ENCODE assay signal across 16 mouse cellular contexts in genomic region chr15:88855896-88856417, GRCm38 (mm10). TPM values are rescaled to one million over a fixed set of nuclear protein-coding genes. Genes with fewer than 3 reads are reported as not detected.
DNase-seq lines count a peak whose midpoint lies in the region; ATAC-seq and TF ChIP-seq lines count a peak whose summit lies in the region.
"Had no signal": no experiment of that assay in that cellular context is flagged by ENCODE, and none has a peak within 500 bp of the region (broad histone marks: within the 10 kb centered on the region; RNA-seq: fewer than 3 reads in every experiment).

No protein-coding gene starts in this region.

- H3K36me3 ChIP-seq in heart, embryonic 10.5 days: no peaks in the 10 kb centered on the region
- H3K36me3 ChIP-seq in kidney, postnatal 0 days (ENCODE audit: insufficient read depth, low read length): no peaks in the 10 kb centered on the region
- no peaks in the 10 kb centered on the region for H3K36me3 ChIP-seq in ES-Bruce4 (ENCODE audit: control insufficient read depth, insufficient read depth, low read length, poor library complexity, severe bottlenecking)
- no peaks in the 10 kb centered on the region for H3K36me3 ChIP-seq in limb, embryonic 10.5 days
- H3K36me3 ChIP-seq: embryonic facial prominence, embryonic 13.5 days had no signal

- TF ChIP-seq POLR2A in ES-Bruce4 (IDR thresholded peaks at IDR 0.05; ENCODE audit: insufficient read depth, low read length): no peak

- H3K27ac ChIP-seq in heart, embryonic 10.5 days: peak overlapping the region; percentile 86
- H3K27ac ChIP-seq in kidney, postnatal 0 days: peak overlapping the region; percentile 82; the same call in 1 of the 2 replicates
- peak overlapping the region; percentile 23; the same call in 1 of the 2 replicates for H3K27ac ChIP-seq in ES-Bruce4 (ENCODE audit: insufficient read depth, low read length)
- peak overlapping the region; percentile 36; the same call in 1 of the 2 replicates for H3K27ac ChIP-seq in limb, embryonic 10.5 days
- H3K27ac ChIP-seq: embryonic facial prominence, embryonic 13.5 days; liver, embryonic 14.5 days; macrophage had no signal

- no peak overlapping the region for H3K4me3 ChIP-seq in heart, embryonic 10.5 days
- no peak overlapping the region for H3K4me3 ChIP-seq in kidney, postnatal 0 days (replicated peaks; ENCODE audit: low read depth, low read length)
- no peak overlapping the region for H3K4me3 ChIP-seq in ES-Bruce4 (ENCODE audit: low read depth, low read length)
- H3K4me3 ChIP-seq in limb, embryonic 10.5 days: no peak overlapping the region
- H3K4me3 ChIP-seq: embryonic facial prominence, embryonic 13.5 days had no signal

- intact Hi-C loops in left cerebral cortex, postnatal 14 days (cut with DNase I): no loop called here

- no peak for ATAC-seq in kidney, postnatal 0 days (replicated peaks; ENCODE audit: low FRiP score, low read depth)
- ATAC-seq: CD4-positive, CD25-positive, alpha-beta regulatory T cell, adult 4 months had no signal

- WGBS in heart, embryonic 10.5 days: 75% methylated on average over 6 of the region's 6 CpGs
- WGBS in kidney, postnatal 0 days: 69% methylated on average over 6 of the region's 6 CpGs
- WGBS in limb, embryonic 10.5 days: 77% methylated on average over 6 of the region's 6 CpGs

- TF ChIP-seq EP300 in ES-Bruce4 (IDR thresholded peaks at IDR 0.05; ENCODE audit: insufficient read depth, low read depth, low read length): no peak

- 0 out of 2 replicates have a peak overlapping the region, but pooled peaks have one; percentile 35 for H3K9ac ChIP-seq in kidney, postnatal 0 days (ENCODE audit: low read depth, low read length)
- no peak overlapping the region for H3K9ac ChIP-seq in ES-Bruce4 (ENCODE audit: low read depth, poor library complexity, severe bottlenecking)
- H3K9ac ChIP-seq: embryonic facial prominence, embryonic 13.5 days; liver, embryonic 14.5 days had no signal

- no peaks in the 10 kb centered on the region for H3K27me3 ChIP-seq in heart, embryonic 10.5 days (ENCODE audit: insufficient read depth, poor library complexity, severe bottlenecking)
- no peaks in the 10 kb centered on the region for H3K27me3 ChIP-seq in kidney, postnatal 0 days (ENCODE audit: insufficient read depth, low read length)
- no peaks in the 10 kb centered on the region for H3K27me3 ChIP-seq in ES-Bruce4 (ENCODE audit: control insufficient read depth, insufficient read depth, low read length, poor library complexity, severe bottlenecking)
- no peaks in the 10 kb centered on the region for H3K27me3 ChIP-seq in limb, embryonic 10.5 days (ENCODE audit: low read depth, poor library complexity, severe bottlenecking)
- H3K27me3 ChIP-seq: embryonic facial prominence, embryonic 13.5 days had no signal

- peaks cover 65% of the 10 kb centered on the region for H3K4me1 ChIP-seq in heart, embryonic 10.5 days
- H3K4me1 ChIP-seq in kidney, postnatal 0 days (replicated peaks; ENCODE audit: insufficient read depth, low read length): peaks cover 33% of the 10 kb centered on the region
- H3K4me1 ChIP-seq in ES-Bruce4 (ENCODE audit: control insufficient read depth, insufficient read depth, low read length): peaks cover 14% of the 10 kb centered on the region
- peaks cover 26% of the 10 kb centered on the region for H3K4me1 ChIP-seq in limb, embryonic 10.5 days

- H3K9me3 ChIP-seq in heart, embryonic 10.5 days: no peaks in the 10 kb centered on the region
- H3K9me3 ChIP-seq in kidney, postnatal 0 days (replicated peaks; ENCODE audit: low read length): no peaks in the 10 kb centered on the region
- no peaks in the 10 kb centered on the region for H3K9me3 ChIP-seq in ES-Bruce4 (replicated peaks; ENCODE audit: control insufficient read depth, insufficient read depth, low read length, poor library complexity, severe bottlenecking)
- no peaks in the 10 kb centered on the region for H3K9me3 ChIP-seq in limb, embryonic 10.5 days (replicated peaks)
- H3K9me3 ChIP-seq: embryonic facial prominence, embryonic 13.5 days had no signal

- no peak overlapping the region for H3K4me2 ChIP-seq in kidney, postnatal 0 days (ENCODE audit: low read length)
- H3K4me2 ChIP-seq: embryonic facial prominence, embryonic 13.5 days had no signal

- no peak for DNase-seq in heart, embryonic 10.5 days (ENCODE audit: low spot score)
- no peak for DNase-seq in heart, postnatal 4 days
- DNase-seq in kidney, postnatal 0 days (ENCODE audit: low spot score): no peak
- no peak for DNase-seq in kidney, postnatal 10 days
- no peak for DNase-seq in limb, embryonic 10.5 days (ENCODE audit: low spot score)
- DNase-seq in left cerebral cortex, postnatal 14 days (ENCODE audit: low spot score in 2 of 2): no peak
- no peak for DNase-seq in c-Kit-positive CD71-positive TER-119-positive erythroid progenitor cells, embryonic 14.5 days (ENCODE audit: low spot score)
- DNase-seq: adrenal gland, postnatal 25 days; midbrain, embryonic 14.5 days; right cerebral cortex, adult 18-20 months; thymus, postnatal 4 days had no signal

- no peak for TF ChIP-seq CTCF in kidney, postnatal 0 days (IDR thresholded peaks at IDR 0.05; ENCODE audit: low read depth)
- TF ChIP-seq CTCF in ES-Bruce4 (IDR thresholded peaks at IDR 0.05; ENCODE audit: low read depth, low read length): no peak

RNA-seq across cellular contexts. Expression of gene Pim3, which starts 6.0 kb away (rescaled TPM):
- 68.1 and 73.7 TPM in 2 replicates for polyA plus RNA-seq in heart, embryonic 10.5 days (2016; fragmentation: Nextera tagmentation; extraction: Ambion mirVana)
- total RNA-seq in heart, postnatal 4 days (2021): 10 to 100 TPM; 36.8 to 40.2 TPM
- polyA plus RNA-seq in kidney, postnatal 0 days (2015; fragmentation: Nextera tagmentation; extraction: Ambion mirVana): 83.4 and 88.6 TPM in 2 replicates
- polyA plus RNA-seq in ES-Bruce4 (2011; ENCODE audit: insufficient read depth, insufficient read length, low read depth, missing spikeins): 128 and 136 TPM in 2 replicates
- polyA plus RNA-seq in limb, embryonic 10.5 days (2016; fragmentation: Nextera tagmentation; extraction: Ambion mirVana): 46.6 and 48.2 TPM in 2 replicates
- total RNA-seq in left cerebral cortex, postnatal 14 days (2021): 10 to 100 TPM; 37.3 to 40.4 TPM

RNA-seq across cellular contexts. Expression of gene Creld2, which starts 36.5 kb away (rescaled TPM):
- 98.6 and 126 TPM in 2 replicates for polyA plus RNA-seq in heart, embryonic 10.5 days (2016; fragmentation: Nextera tagmentation; extraction: Ambion mirVana)
- total RNA-seq in heart, postnatal 4 days (2021): 10 to 100 TPM; 20.2 to 25.7 TPM
- polyA plus RNA-seq in kidney, postnatal 0 days (2015; fragmentation: Nextera tagmentation; extraction: Ambion mirVana): 79.0 and 89.8 TPM in 2 replicates
- polyA plus RNA-seq in ES-Bruce4 (2011; ENCODE audit: insufficient read depth, insufficient read length, low read depth, missing spikeins): 39.2 and 40.2 TPM in 2 replicates
- polyA plus RNA-seq in limb, embryonic 10.5 days (2016; fragmentation: Nextera tagmentation; extraction: Ambion mirVana): 98.5 and 99.0 TPM in 2 replicates
- total RNA-seq in left cerebral cortex, postnatal 14 days (2021): 10 to 100 TPM; 18.9 to 21.4 TPM

RNA-seq across cellular contexts. Expression of gene Alg12, which starts 36.8 kb away (rescaled TPM):
- 14.6 and 15.2 TPM in 2 replicates for polyA plus RNA-seq in heart, embryonic 10.5 days (2016; fragmentation: Nextera tagmentation; extraction: Ambion mirVana)
- total RNA-seq in heart, postnatal 4 days (2021): 1 to 10 TPM; 6.6 to 9.0 TPM
- 9.8 and 11.2 TPM in 2 replicates for polyA plus RNA-seq in kidney, postnatal 0 days (2015; fragmentation: Nextera tagmentation; extraction: Ambion mirVana)
- 10.0 and 13.2 TPM in 2 replicates for polyA plus RNA-seq in ES-Bruce4 (2011; ENCODE audit: insufficient read depth, insufficient read length, low read depth, missing spikeins)
- 10.8 and 12.3 TPM in 2 replicates for polyA plus RNA-seq in limb, embryonic 10.5 days (2016; fragmentation: Nextera tagmentation; extraction: Ambion mirVana)
- 10 to 100 TPM; 10.3 to 12.3 TPM for total RNA-seq in left cerebral cortex, postnatal 14 days (2021)

Comparison
In these comparisons a context has a peak if more than half of its experiments do, and no peak if none do; other contexts are left out.
1. H3K27ac ChIP-seq: peak in every context shown above with its lines; median percentile 86 in heart, embryonic 10.5 days; 82 in kidney, postnatal 0 days; 36 in limb, embryonic 10.5 days; 23 in ES-Bruce4.